Mouse (Mus musculus): ENCODE measurements around the gene Ttyh1. TPM values are rescaled to one million over a fixed set of nuclear protein-coding genes. Genes with fewer than 3 reads are reported as not detected.

The Ttyh1 gene
- polyA plus RNA-seq, 1 experiment from 2014 or later: 0.83 TPM

GRCm38 (mm10) chr7:4138181-4138580 is 19.0 kb downstream of the Ttyh1 start:
- Histone ChIP-seq H3K9me3 (peaks cover 3% of the 10 kb centered on the region; the same call in 1 of the 2 replicates), H3K4me3 (peak overlapping the region; percentile 85), H3K27me3 (ENCODE audit: insufficient read depth, poor library complexity, severe bottlenecking) (no peaks in the 10 kb centered on the region), H3K4me1 (peaks cover 13% of the 10 kb centered on the region), H3K27ac (no peak overlapping the region), H3K36me3 (peaks cover 49% of the 10 kb centered on the region)
- peak; percentile 56 for DNase-seq (ENCODE audit: low spot score)
- WGBS: 95% methylated on average over 2 of the region's 2 CpGs

DNA sequence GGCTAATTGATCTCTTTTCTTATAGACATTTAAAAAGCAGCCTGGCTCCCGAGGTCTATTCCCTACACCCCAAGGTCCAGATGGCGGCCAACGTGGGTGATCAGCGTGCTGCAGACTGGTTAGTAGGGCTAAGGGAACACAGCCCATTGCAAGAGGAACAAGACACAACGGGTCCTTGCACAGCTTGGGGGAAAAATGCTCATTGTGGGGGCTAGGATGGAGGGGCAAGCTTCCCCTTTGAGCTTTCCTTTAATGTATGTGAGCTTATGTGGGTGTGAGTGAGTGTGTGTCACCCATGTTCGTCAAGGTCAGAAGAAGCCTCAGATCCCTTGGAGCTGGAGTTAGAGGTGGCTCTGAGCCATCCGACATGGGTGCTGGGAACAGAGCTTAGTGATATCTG is 19.5 kb downstream of the Ttyh1 start:
- Histone ChIP-seq H3K27ac (no peak overlapping the region), H3K4me3 (no peak overlapping the region), H3K4me1 (peaks cover 13% of the 10 kb centered on the region), H3K36me3 (peaks cover 54% of the 10 kb centered on the region), H3K9me3 (peaks cover 3% of the 10 kb centered on the region; the same call in 1 of the 2 replicates), H3K27me3 (ENCODE audit: insufficient read depth, poor library complexity, severe bottlenecking) (no peaks in the 10 kb centered on the region)
- DNase-seq (ENCODE audit: low spot score): peak; percentile 68
- WGBS: 94% methylated on average over 7 of the region's 7 CpGs

DNA sequence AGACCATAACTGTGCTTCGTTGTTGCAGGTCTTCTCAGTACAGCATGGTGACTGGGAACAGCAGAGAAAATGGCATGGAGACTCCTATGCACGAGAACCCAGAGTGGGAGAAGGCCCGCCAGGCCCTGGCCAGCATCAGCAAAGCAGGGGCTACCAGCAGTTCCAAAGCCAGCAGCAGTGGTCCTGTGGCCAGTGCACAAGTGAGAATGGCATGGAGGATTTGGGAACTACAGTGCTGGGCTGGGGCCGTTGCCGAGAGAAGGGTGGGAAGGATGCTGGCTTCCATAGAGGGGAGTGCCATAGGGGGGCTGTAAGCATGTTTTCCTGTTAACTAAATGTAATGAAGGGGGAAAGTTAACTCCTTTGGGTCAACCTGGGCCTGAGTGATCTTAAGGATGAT is 20.2 kb downstream of the Ttyh1 start:
- H3K4me1 ChIP-seq: peaks cover 13% of the 10 kb centered on the region
- H3K4me3 ChIP-seq: no peak overlapping the region
- WGBS: 91% methylated on average over 5 of the region's 5 CpGs
- peaks cover 62% of the 10 kb centered on the region for H3K36me3 ChIP-seq
- DNase-seq (ENCODE audit: low spot score): peak; percentile 55
- H3K27me3 ChIP-seq (ENCODE audit: insufficient read depth, poor library complexity, severe bottlenecking): no peaks in the 10 kb centered on the region
- no peak overlapping the region for H3K27ac ChIP-seq
- peaks cover 3% of the 10 kb centered on the region; the same call in 1 of the 2 replicates for H3K9me3 ChIP-seq

DNA sequence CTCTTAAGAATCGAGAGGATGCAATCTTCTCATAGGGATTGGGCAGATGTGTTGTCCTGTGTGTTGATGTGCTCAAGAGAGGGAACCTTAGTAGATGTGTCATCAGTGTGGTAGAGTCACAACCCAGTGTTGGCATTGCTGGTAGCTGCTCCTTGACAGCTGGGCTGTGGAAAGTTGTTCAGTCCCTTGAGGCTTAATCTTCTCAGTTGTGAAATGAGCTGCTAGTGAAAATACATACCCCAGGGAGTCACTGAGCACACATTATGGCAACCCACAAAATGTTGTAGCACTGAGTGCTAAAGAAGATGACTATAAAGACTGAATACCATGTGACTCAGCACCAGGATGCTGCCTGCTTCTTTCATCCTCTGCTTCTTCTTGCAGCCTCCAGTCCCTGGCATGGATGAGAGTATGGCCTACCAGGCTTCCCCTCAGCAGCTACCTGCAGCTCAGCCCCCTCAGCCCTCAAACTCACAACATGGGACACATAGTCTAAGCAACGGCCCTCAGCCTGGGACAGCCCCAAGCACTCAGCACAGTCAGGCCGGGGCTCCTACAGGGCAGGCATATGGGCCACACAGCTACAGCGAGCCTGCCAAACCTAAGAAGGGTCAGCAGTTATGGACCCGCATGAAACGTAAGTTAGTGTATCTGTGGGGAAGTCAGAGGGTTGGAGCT is 22.6 kb downstream of the Ttyh1 start:
- Histone ChIP-seq H3K27me3 (ENCODE audit: insufficient read depth, poor library complexity, severe bottlenecking) (no peaks in the 10 kb centered on the region), H3K36me3 (peaks cover 86% of the 10 kb centered on the region), H3K9me3 (peaks cover 3% of the 10 kb centered on the region; the same call in 1 of the 2 replicates), H3K27ac (no peak overlapping the region), H3K4me3 (no peak overlapping the region), H3K4me1 (peaks cover 13% of the 10 kb centered on the region)
- WGBS: 95% methylated on average over 6 of the region's 6 CpGs
- DNase-seq (ENCODE audit: low spot score): peak; percentile 75

GRCm38 (mm10) chr7:4142796-4143445 is 23.7 kb downstream of the Ttyh1 start:
- Histone ChIP-seq H3K4me3 (no peak overlapping the region), H3K36me3 (peaks cover 97% of the 10 kb centered on the region), H3K27ac (no peak overlapping the region), H3K4me1 (peaks cover 8% of the 10 kb centered on the region), H3K27me3 (ENCODE audit: insufficient read depth, poor library complexity, severe bottlenecking) (no peaks in the 10 kb centered on the region), H3K9me3 (no peaks in the 10 kb centered on the region)
- WGBS: 91% methylated on average over 10 of the region's 10 CpGs
- peak; percentile 60 for DNase-seq (ENCODE audit: low spot score)

- H3K4me3 ChIP-seq: no peak overlapping the region
- no peak overlapping the region for H3K27ac ChIP-seq
- H3K27me3 ChIP-seq (ENCODE audit: insufficient read depth, poor library complexity, severe bottlenecking): no peaks in the 10 kb centered on the region
- H3K9me3 ChIP-seq: no peaks in the 10 kb centered on the region
- peak; percentile 68 for DNase-seq (ENCODE audit: low spot score)
- WGBS: 92% methylated on average over 19 of the region's 19 CpGs
- peaks cover 94% of the 10 kb centered on the region for H3K36me3 ChIP-seq
- H3K4me1 ChIP-seq: peaks cover 8% of the 10 kb centered on the region
Observed at GRCm38 (mm10) chr7:4143506-4143905, 24.3 kb downstream of the Ttyh1 start.

- Histone ChIP-seq H3K36me3 (peaks cover 89% of the 10 kb centered on the region), H3K27me3 (ENCODE audit: insufficient read depth, poor library complexity, severe bottlenecking) (no peaks in the 10 kb centered on the region), H3K4me1 (peaks cover 12% of the 10 kb centered on the region), H3K27ac (no peak overlapping the region), H3K4me3 (no peak overlapping the region), H3K9me3 (no peaks in the 10 kb centered on the region)
- WGBS: 94% methylated on average over 13 of the region's 13 CpGs
- DNase-seq (ENCODE audit: low spot score): peak; percentile 72
Observed at GRCm38 (mm10) chr7:4144046-4144445, 24.8 kb downstream of the Ttyh1 start.

GRCm38 (mm10) chr7:4144766-4145551 is 25.8 kb downstream of the Ttyh1 start:
- 96% methylated on average over 20 of the region's 20 CpGs for whole genome bisulfite sequencing
- Histone ChIP-seq H3K27me3 (ENCODE audit: insufficient read depth, poor library complexity, severe bottlenecking) (no peaks in the 10 kb centered on the region), H3K36me3 (peaks cover 79% of the 10 kb centered on the region), H3K27ac (no peak overlapping the region), H3K9me3 (no peaks in the 10 kb centered on the region), H3K4me3 (no peak overlapping the region), H3K4me1 (peaks cover 15% of the 10 kb centered on the region)
- peak; percentile 72 for DNase-seq (ENCODE audit: low spot score)

DNA sequence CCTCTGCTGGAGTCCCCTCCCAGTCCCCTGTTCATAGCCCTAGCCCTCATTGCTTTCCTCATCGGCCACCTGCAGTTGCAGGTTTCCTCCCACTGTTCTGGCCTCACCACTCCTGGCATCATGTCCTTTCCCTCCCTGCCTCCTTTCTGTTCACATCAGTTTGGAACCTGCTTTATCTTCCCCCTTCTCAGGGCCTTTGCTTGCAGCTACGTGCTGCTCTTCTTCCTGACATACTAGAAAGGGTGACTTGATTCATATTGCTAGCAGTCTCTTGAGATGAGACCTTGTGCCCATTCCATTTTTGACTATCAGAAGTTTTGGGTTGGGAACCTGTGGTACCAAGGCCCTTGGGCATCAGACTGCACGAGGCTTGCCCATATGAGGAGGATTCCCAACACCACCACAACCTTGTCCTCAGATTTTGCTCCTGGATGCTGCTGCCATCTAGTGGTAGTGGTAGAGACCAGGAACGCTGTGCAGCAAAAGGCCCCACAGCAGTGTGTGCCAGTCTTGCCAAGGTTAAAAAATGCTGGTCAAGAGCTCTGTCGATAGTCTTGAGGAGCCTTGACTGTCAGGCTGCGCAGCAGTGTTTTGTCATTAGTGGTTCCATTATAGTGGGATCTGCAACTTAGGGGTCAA is 26.5 kb downstream of the Ttyh1 start:
- H3K27ac ChIP-seq: no peak overlapping the region
- peaks cover 72% of the 10 kb centered on the region for H3K36me3 ChIP-seq
- 72% methylated on average over 6 of the region's 6 CpGs for WGBS
- DNase-seq (ENCODE audit: low spot score): peak; percentile 77
- H3K9me3 ChIP-seq: no peaks in the 10 kb centered on the region
- no peak overlapping the region for H3K4me3 ChIP-seq
- peaks cover 4% of the 10 kb centered on the region for H3K27me3 ChIP-seq (ENCODE audit: insufficient read depth, poor library complexity, severe bottlenecking)
- H3K4me1 ChIP-seq: peaks cover 22% of the 10 kb centered on the region

DNA sequence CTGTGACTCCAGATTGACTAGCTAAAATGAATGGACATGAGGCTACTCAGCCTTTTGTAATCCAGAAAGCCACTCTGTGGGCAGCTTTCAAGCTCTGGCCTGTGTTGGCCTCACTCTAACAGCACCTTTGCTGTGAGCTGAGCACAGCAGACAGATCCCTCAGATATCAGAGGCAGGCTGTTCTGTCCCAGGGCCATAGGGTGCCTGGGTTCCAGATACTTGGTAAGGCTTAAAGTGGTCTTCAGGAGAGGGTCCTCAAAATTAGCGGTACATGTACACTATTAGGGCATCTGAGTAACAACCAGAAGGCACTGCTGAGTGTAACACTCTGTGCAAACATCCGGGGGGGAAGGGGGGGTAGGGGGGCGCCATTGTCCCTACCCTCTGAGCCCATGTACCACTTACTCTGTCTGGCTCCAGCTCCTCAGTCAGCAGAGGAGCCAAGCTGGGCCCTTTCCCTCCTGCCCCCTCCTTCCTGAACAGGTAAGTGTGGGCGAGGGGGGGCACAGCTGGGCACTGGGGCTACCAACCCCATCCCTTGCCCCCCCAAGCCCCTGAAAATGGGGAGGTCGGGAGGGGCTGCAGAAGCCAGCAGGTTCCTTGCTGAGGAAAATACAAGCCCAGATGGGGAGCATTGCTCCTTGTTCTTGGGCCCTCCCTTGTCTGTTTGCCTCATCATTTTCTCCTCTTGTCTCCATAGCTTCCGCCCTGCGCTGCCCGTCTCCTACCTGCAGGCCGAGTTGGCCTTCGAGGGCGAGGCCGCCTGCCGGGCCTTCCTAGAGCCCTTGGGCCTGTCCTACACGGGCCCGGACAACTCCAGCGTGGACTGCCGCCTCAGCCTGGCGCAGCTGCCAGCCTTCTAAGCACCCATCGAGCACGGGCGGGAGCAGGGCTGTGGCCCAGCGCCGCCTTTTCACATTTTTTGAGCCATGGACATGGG is 27.3 kb downstream of the Ttyh1 start:
- no peak overlapping the region for H3K27ac ChIP-seq
- H3K27me3 ChIP-seq (ENCODE audit: insufficient read depth, poor library complexity, severe bottlenecking): peaks cover 12% of the 10 kb centered on the region
- WGBS: 92% methylated on average over 23 of the region's 23 CpGs
- DNase-seq (ENCODE audit: low spot score): peak; percentile 68
- H3K36me3 ChIP-seq: peaks cover 68% of the 10 kb centered on the region
- H3K9me3 ChIP-seq: no peaks in the 10 kb centered on the region
- no peak overlapping the region for H3K4me3 ChIP-seq
- H3K4me1 ChIP-seq: peaks cover 30% of the 10 kb centered on the region

DNA sequence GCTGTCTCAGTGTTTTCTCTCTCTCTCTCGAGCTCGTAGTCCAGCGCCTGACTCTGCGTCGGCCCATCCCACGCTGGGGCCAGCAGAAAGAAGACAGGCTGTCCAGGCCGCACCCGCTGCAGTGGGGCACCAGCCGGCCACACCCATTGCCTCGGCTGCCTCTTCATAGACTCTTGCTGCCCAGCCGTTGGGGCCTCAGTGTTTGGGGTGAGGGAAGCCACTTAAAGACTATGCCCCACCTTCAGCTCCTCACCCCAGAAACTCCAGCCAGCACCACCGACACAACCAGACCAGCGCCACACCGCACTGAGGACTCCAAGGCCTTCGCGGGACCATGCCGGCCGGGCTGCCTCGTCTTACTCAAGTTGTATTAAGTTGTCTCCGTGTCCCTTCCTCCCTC is 28.2 kb downstream of the Ttyh1 start:
- H3K27ac ChIP-seq: no peak overlapping the region
- WGBS: 84% methylated on average over 17 of the region's 20 CpGs
- peak; percentile 75 for DNase-seq (ENCODE audit: low spot score)
- peaks cover 21% of the 10 kb centered on the region for H3K27me3 ChIP-seq (ENCODE audit: insufficient read depth, poor library complexity, severe bottlenecking)
- peaks cover 31% of the 10 kb centered on the region for H3K4me1 ChIP-seq
- peaks cover 59% of the 10 kb centered on the region for H3K36me3 ChIP-seq
- no peak overlapping the region for H3K4me3 ChIP-seq
- H3K9me3 ChIP-seq: no peaks in the 10 kb centered on the region

GRCm38 (mm10) chr7:4147836-4148235 is 28.6 kb downstream of the Ttyh1 start:
- H3K4me3 ChIP-seq: no peak overlapping the region
- H3K4me1 ChIP-seq: peaks cover 31% of the 10 kb centered on the region
- no peak overlapping the region for H3K27ac ChIP-seq
- peak; percentile 19 for DNase-seq (ENCODE audit: low spot score)
- 82% methylated on average over 4 of the region's 4 CpGs for WGBS
- peaks cover 25% of the 10 kb centered on the region for H3K27me3 ChIP-seq (ENCODE audit: insufficient read depth, poor library complexity, severe bottlenecking)
- H3K36me3 ChIP-seq: peaks cover 54% of the 10 kb centered on the region
- H3K9me3 ChIP-seq: no peaks in the 10 kb centered on the region
